Mouse (Mus musculus) heart, postnatal 0 days (tissue): ENCODE measurements around the gene Pcca. TPM values are rescaled to one million over a fixed set of nuclear protein-coding genes. Genes with fewer than 3 reads are reported as not detected.
A peak's percentile ranks its signal among the peaks of the same experiment; 100 is the strongest.

ENCODE experiments used
- ATAC-seq: fragments of 200-750 bp; cut with Nextera tagmentation; 2 replicates; pipeline ENCODE4 v1.8.0; 2017; ENCODE audit warnings: low read depth, moderate number of reproducible peaks, moderate library complexity; ENCODE audit not compliant: insufficient read depth
- DNase-seq: peaks from one replicate; pipeline ENCODE4 v3.0.0-alpha.2; 2016; ENCODE audit warnings: low spot score
- H3K27ac ChIP-seq: fragments of 300-500 bp; sonication (generic); 2 replicates; pipeline ENCODE4 v1.5.1; 2014; ENCODE audit warnings: low read depth, mild to moderate bottlenecking
- H3K27me3 ChIP-seq: fragments of 300-500 bp; sonication (generic); 2 replicates; pipeline ENCODE4 v1.6.1; 2014; ENCODE audit warnings: low read length, mixed read lengths; ENCODE audit not compliant: control insufficient read depth, insufficient read depth
- H3K36me3 ChIP-seq: fragments of 300-500 bp; sonication (generic); replicated peaks from 2 replicates; pipeline ENCODE4 v1.6.1; 2014; ENCODE audit warnings: low read length, mixed read lengths; ENCODE audit not compliant: control insufficient read depth, insufficient read depth
- H3K4me1 ChIP-seq: fragments of 300-500 bp; sonication (generic); 2 replicates; pipeline ENCODE4 v1.6.1; 2014; ENCODE audit warnings: antibody characterized with exemption; ENCODE audit not compliant: control insufficient read depth, insufficient read depth
- H3K4me2 ChIP-seq: fragments of 300-500 bp; sonication (generic); 2 replicates; pipeline ENCODE4 v1.6.1; 2014; ENCODE audit warnings: low read depth, mild to moderate bottlenecking, low read length, moderate library complexity
- H3K4me3 ChIP-seq: fragments of 300-500 bp; sonication (generic); 2 replicates; pipeline ENCODE4 v1.5.1; 2014; ENCODE audit warnings: low read depth, low read length
- H3K9ac ChIP-seq: fragments of 300-500 bp; sonication (generic); replicated peaks from 2 replicates; pipeline ENCODE4 v1.6.1; 2014; ENCODE audit warnings: low read depth, low read length, mixed read lengths
- H3K9me3 ChIP-seq: fragments of 300-500 bp; sonication (generic); replicated peaks from 2 replicates; pipeline ENCODE4 v1.6.1; 2016; ENCODE audit warnings: low read length; ENCODE audit not compliant: control insufficient read depth
- CTCF ChIP-seq: IDR thresholded peaks from 2 replicates; pipeline ENCODE4 v1.5.1; 2016; ENCODE audit warnings: antibody characterized with exemption, control low read depth, low read depth
- EP300 ChIP-seq: IDR thresholded peaks from 2 replicates; pipeline ENCODE4 v1.6.1; 2016; ENCODE audit warnings: antibody characterized with exemption, low read depth
- WGBS: fragments of 180-500 bp; shearing (Covaris S2); extraction: QIAGEN DNeasy Blood & Tissue Kit; methylation state at CpG from one replicate; pipeline ENCODE4 v1.1.7; 2014; 5-methylcytosine and 5-hydroxymethylcytosine counted together
- polyA plus RNA-seq: library from polyadenylated mRNA; unstranded; fragments of >200 nt; fragmentation: Nextera tagmentation; extraction: Ambion mirVana; gene quantifications from 2 replicates; pipeline ENCODE4 v1.2.1, GENCODE M21; 2015
- total RNA-seq: library from RNA; depleted of rRNA; stranded (reverse); fragments of >200 nt; gene quantifications from 2 replicates; pipeline ENCODE4 v1.2.3, GENCODE M21; 2014; ENCODE audit warnings: low replicate concordance

Pcca gene
- total and polyA plus RNA-seq, 2 experiments from 2014 or later = 17.0 to 31.2 TPM

- TF ChIP-seq EP300 (no peak), CTCF (no peak)
- H3K9ac ChIP-seq = no peak overlapping the region
- DNase-seq = no peak
- H3K4me1 ChIP-seq = no peaks in the 10 kb centered on the region
- H3K4me2 ChIP-seq = no peak overlapping the region
- no peak for ATAC-seq
- H3K27ac ChIP-seq = no peak overlapping the region
- no peaks in the 10 kb centered on the region for H3K9me3 ChIP-seq
- 65% methylated on average over 1 of the region's 1 CpGs for WGBS
- H3K27me3 ChIP-seq = no peaks in the 10 kb centered on the region
- H3K36me3 ChIP-seq = no peaks in the 10 kb centered on the region
- H3K4me3 ChIP-seq = no peak overlapping the region
Measured at GRCm38 (mm10) chr14:122714911-122715310, 180.8 kb downstream of the Pcca start.

GRCm38 (mm10) chr14:122716057-122716456 lies 181.9 kb downstream of the Pcca start:
- Histone ChIP-seq H3K9ac (no peak overlapping the region), H3K4me3 (no peak overlapping the region), H3K36me3 (no peaks in the 10 kb centered on the region), H3K27ac (no peak overlapping the region), H3K4me1 (no peaks in the 10 kb centered on the region), H3K4me2 (no peak overlapping the region), H3K9me3 (no peaks in the 10 kb centered on the region), H3K27me3 (no peaks in the 10 kb centered on the region)
- ATAC-seq (no peak), DNase-seq (no peak)
- TF ChIP-seq CTCF (no peak), EP300 (no peak)

GRCm38 (mm10) chr14:122719496-122720080 lies 185.5 kb downstream of the Pcca start:
- Histone ChIP-seq H3K4me1 (no peaks in the 10 kb centered on the region), H3K27ac (no peak overlapping the region), H3K4me2 (no peak overlapping the region), H3K9me3 (no peaks in the 10 kb centered on the region), H3K4me3 (no peak overlapping the region), H3K9ac (no peak overlapping the region), H3K27me3 (no peaks in the 10 kb centered on the region), H3K36me3 (no peaks in the 10 kb centered on the region)
- ATAC-seq (no peak), DNase-seq (no peak)
- no peak for TF ChIP-seq CTCF
- TF ChIP-seq EP300 = no peak
- WGBS = 86% methylated on average over 8 of the region's 8 CpGs

- Histone ChIP-seq H3K9me3 (no peaks in the 10 kb centered on the region), H3K9ac (no peak overlapping the region), H3K4me2 (no peak overlapping the region), H3K4me1 (no peaks in the 10 kb centered on the region), H3K27me3 (no peaks in the 10 kb centered on the region), H3K27ac (no peak overlapping the region), H3K4me3 (no peak overlapping the region), H3K36me3 (no peaks in the 10 kb centered on the region)
- DNase-seq (peak; percentile 15), ATAC-seq (no peak)
- WGBS = 64% methylated on average over 3 of the region's 3 CpGs
- TF ChIP-seq EP300 = no peak
Measured at GRCm38 (mm10) chr14:122720989-122721388, 186.9 kb downstream of the Pcca start.

GRCm38 (mm10) chr14:122721750-122722149 lies 187.6 kb downstream of the Pcca start:
- no peak overlapping the region for H3K4me3 ChIP-seq
- TF ChIP-seq CTCF (no peak), EP300 (no peak)
- H3K4me2 ChIP-seq = no peak overlapping the region
- no peaks in the 10 kb centered on the region for H3K9me3 ChIP-seq
- no peaks in the 10 kb centered on the region for H3K27me3 ChIP-seq
- no peaks in the 10 kb centered on the region for H3K36me3 ChIP-seq
- WGBS = 38% methylated on average over 4 of the region's 4 CpGs
- ATAC-seq = no peak
- H3K4me1 ChIP-seq = no peaks in the 10 kb centered on the region
- no peak for DNase-seq
- H3K9ac ChIP-seq = no peak overlapping the region
- no peak overlapping the region for H3K27ac ChIP-seq

GRCm38 (mm10) chr14:122726456-122726855 lies 192.3 kb downstream of the Pcca start:
- TF ChIP-seq EP300 = no peak
- TF ChIP-seq CTCF = no peak
- no peak for ATAC-seq
- DNase-seq = no peak
- no peak overlapping the region for H3K4me2 ChIP-seq
- H3K4me1 ChIP-seq = no peaks in the 10 kb centered on the region
- H3K9me3 ChIP-seq = no peaks in the 10 kb centered on the region
- no peaks in the 10 kb centered on the region for H3K27me3 ChIP-seq
- no peak overlapping the region for H3K4me3 ChIP-seq
- no peak overlapping the region for H3K9ac ChIP-seq
- WGBS = 83% methylated on average over 1 of the region's 1 CpGs
- H3K27ac ChIP-seq = no peak overlapping the region
- no peaks in the 10 kb centered on the region for H3K36me3 ChIP-seq
